Mouse (Mus musculus) liver, adult 2 months (tissue): ENCODE measurements around the gene Rorb. TPM values are rescaled to one million over a fixed set of nuclear protein-coding genes. Genes with fewer than 3 reads are reported as not detected.

Experiments
- DNase-seq: peaks from one replicate; pipeline ENCODE4 v3.0.0-alpha.2; 2011; ENCODE audit warnings: low read depth, low spot score; ENCODE audit errors: extremely low read depth
- H3K27ac ChIP-seq: fragments of 200-500 bp; replicated peaks from 2 replicates; pipeline ENCODE4 v1.5.1; 2012; ENCODE audit warnings: low read depth, mild to moderate bottlenecking, control low read depth, inconsistent platforms, low read length; ENCODE audit not compliant: insufficient read depth
- H3K27me3 ChIP-seq: fragments of 200-500 bp; 2 replicates; pipeline ENCODE4 v1.6.1; 2012; ENCODE audit warnings: mild to moderate bottlenecking, moderate library complexity, low read length, inconsistent platforms; ENCODE audit not compliant: control insufficient read depth, insufficient read depth
- H3K36me3 ChIP-seq: fragments of 200-500 bp; 2 replicates; pipeline ENCODE4 v1.6.1; 2012; ENCODE audit warnings: low read length, inconsistent platforms; ENCODE audit not compliant: control insufficient read depth, insufficient read depth
- H3K4me1 ChIP-seq: fragments of 200-500 bp; 2 replicates; pipeline ENCODE4 v1.6.1; 2011; ENCODE audit warnings: low read length; ENCODE audit not compliant: control insufficient read depth, insufficient read depth
- H3K4me3 ChIP-seq: fragments of 200-500 bp; 2 replicates; pipeline ENCODE4 v1.5.1; 2011; ENCODE audit warnings: low read depth, mild to moderate bottlenecking, control low read depth, low read length, moderate library complexity; ENCODE audit not compliant: insufficient read depth
- H3K79me2 ChIP-seq: fragments of 200-500 bp; 2 replicates; pipeline ENCODE4 v1.6.1; 2012; ENCODE audit warnings: inconsistent platforms, mild to moderate bottlenecking, low read length, moderate library complexity; ENCODE audit not compliant: control insufficient read depth, insufficient read depth
- H3K9ac ChIP-seq: fragments of 200-500 bp; 2 replicates; pipeline ENCODE4 v1.6.1; 2012; ENCODE audit warnings: low read depth, mild to moderate bottlenecking, control low read depth, inconsistent platforms, low read length
- CTCF ChIP-seq: fragments of 200-500 bp; IDR thresholded peaks from 2 replicates; pipeline ENCODE4 v1.5.1; 2011; ENCODE audit warnings: low read depth, low read length, control low read depth
- POLR2A ChIP-seq: fragments of 200-500 bp; IDR thresholded peaks from 2 replicates; pipeline ENCODE4 v1.6.1; 2011; ENCODE audit warnings: low read length, control low read depth; ENCODE audit not compliant: insufficient read depth; ENCODE audit errors: extremely low read depth
- WGBS: fragments of 180-500 bp; shearing (Covaris S2); methylation state at CpG from one replicate; pipeline ENCODE4 v1.1.7; 2018; 5-methylcytosine and 5-hydroxymethylcytosine counted together
- polyA plus RNA-seq: library from polyadenylated mRNA; depleted of rRNA; stranded (reverse); fragments of >200 nt; gene quantifications from 2 replicates; pipeline ENCODE4 v1.2.3, GENCODE M21; 2012
- total RNA-seq: library from RNA; depleted of rRNA; stranded (reverse); fragments of >200 nt; gene quantifications from 2 replicates; pipeline ENCODE4 v1.2.3, GENCODE M21; 2014

The Rorb gene
- total and polyA plus RNA-seq, 2 experiments: not detected

- no peak overlapping the region for H3K9ac ChIP-seq
- H3K4me1 ChIP-seq: 0 out of 2 replicates have a peak, but pooled peaks cover 6% of the 10 kb centered on the region
- H3K36me3 ChIP-seq: no peaks in the 10 kb centered on the region
- TF ChIP-seq CTCF: no peak
- no peak for TF ChIP-seq POLR2A
- H3K27ac ChIP-seq: no peak overlapping the region
- H3K79me2 ChIP-seq: no peaks in the 10 kb centered on the region
- DNase-seq: no peak
- no peak overlapping the region for H3K4me3 ChIP-seq
- H3K27me3 ChIP-seq: peaks cover 12% of the 10 kb centered on the region; the same call in 1 of the 2 replicates
- WGBS: 61% methylated on average over 4 of the region's 4 CpGs
Measured at GRCm38 (mm10) chr19:19112180-19112579, 1.2 kb upstream of the Rorb start.

- Histone ChIP-seq H3K27me3 (peaks cover 12% of the 10 kb centered on the region; the same call in 1 of the 2 replicates), H3K4me3 (no peak overlapping the region), H3K9ac (no peak overlapping the region), H3K79me2 (no peaks in the 10 kb centered on the region), H3K27ac (no peak overlapping the region), H3K36me3 (no peaks in the 10 kb centered on the region), H3K4me1 (0 out of 2 replicates have a peak, but pooled peaks cover 6% of the 10 kb centered on the region)
- no peak for TF ChIP-seq POLR2A
- no peak for TF ChIP-seq CTCF
- 3% methylated on average over 12 of the region's 12 CpGs for WGBS
- DNase-seq: no peak
Measured at GRCm38 (mm10) chr19:19111428-19112170, 603 bp upstream of the Rorb start.

GRCm38 (mm10) chr19:19110011-19110768 is 806 bp downstream of the Rorb start:
- TF ChIP-seq POLR2A (no peak), CTCF (no peak)
- DNase-seq: no peak
- 3% methylated on average over 49 of the region's 49 CpGs for WGBS

GRCm38 (mm10) chr19:19108596-19109381 is 2.2 kb downstream of the Rorb start:
- WGBS: 31% methylated on average over 13 of the region's 13 CpGs
- Histone ChIP-seq H3K79me2 (no peaks in the 10 kb centered on the region), H3K4me1 (0 out of 2 replicates have a peak, but pooled peaks cover 6% of the 10 kb centered on the region), H3K27me3 (peaks cover 12% of the 10 kb centered on the region; the same call in 1 of the 2 replicates), H3K4me3 (no peak overlapping the region), H3K9ac (no peak overlapping the region), H3K27ac (no peak overlapping the region), H3K36me3 (no peaks in the 10 kb centered on the region)
- TF ChIP-seq POLR2A: no peak
- no peak for DNase-seq

More at GRCm38 (mm10) chr19:19110011-19110768, 806 bp downstream of the Rorb start:
- Histone ChIP-seq H3K27me3 (peaks cover 12% of the 10 kb centered on the region; the same call in 1 of the 2 replicates), H3K9ac (no peak overlapping the region), H3K79me2 (no peaks in the 10 kb centered on the region), H3K4me1 (0 out of 2 replicates have a peak, but pooled peaks cover 6% of the 10 kb centered on the region), H3K36me3 (no peaks in the 10 kb centered on the region), H3K27ac (no peak overlapping the region), H3K4me3 (peak overlapping the region; percentile 28; the same call in 1 of the 2 replicates)

- Histone ChIP-seq H3K36me3 (no peaks in the 10 kb centered on the region), H3K27me3 (peaks cover 12% of the 10 kb centered on the region; the same call in 1 of the 2 replicates), H3K27ac (no peak overlapping the region), H3K4me1 (no peaks in the 10 kb centered on the region), H3K9ac (no peak overlapping the region), H3K4me3 (no peak overlapping the region), H3K79me2 (no peaks in the 10 kb centered on the region)
- DNase-seq: no peak
- TF ChIP-seq CTCF (no peak), POLR2A (no peak)
- WGBS: 84% methylated on average over 2 of the region's 2 CpGs
Measured at GRCm38 (mm10) chr19:19104581-19104980, 6.4 kb downstream of the Rorb start.
